Mouse (Mus musculus) stomach, postnatal 0 days (tissue): ENCODE results near the gene Slc6a1.

Experiments
- CTCF ChIP-seq: IDR thresholded peaks from 2 replicates; pipeline ENCODE4 v1.5.1; 2016; ENCODE audit warnings: antibody characterized with exemption, low read depth, mild to moderate bottlenecking, moderate library complexity
- EP300 ChIP-seq: optimal IDR thresholded peaks from 2 replicates; pipeline ENCODE3; 2016; ENCODE audit warnings: antibody characterized with exemption

DNA sequence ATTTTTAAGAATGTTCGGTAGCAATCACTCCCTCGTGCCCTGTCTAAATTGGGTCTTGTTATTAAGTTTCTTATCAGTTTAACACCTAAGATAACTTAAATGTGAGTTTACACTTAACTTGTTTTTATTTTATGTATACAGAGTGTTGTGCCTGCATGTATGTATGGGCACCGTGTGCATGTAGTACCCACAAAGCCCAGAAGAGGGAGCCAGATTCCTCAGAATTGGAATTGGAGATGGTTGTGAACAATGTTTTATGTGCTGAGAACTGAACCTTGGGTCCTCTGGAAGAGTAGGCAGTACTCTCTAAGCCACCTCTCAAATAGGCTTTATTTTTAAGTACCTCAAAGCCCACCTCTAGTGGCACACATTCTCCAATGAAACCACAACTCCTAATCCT is 38.7 kb downstream of the Slc6a1 start:
- TF ChIP-seq CTCF (peak; percentile 48), EP300 (no peak)
